In genomic region chr9:71942424-71942823, GRCm38 (mm10) we compare ENCODE assay signal across 22 mouse cellular contexts.
DNase-seq lines count a peak whose midpoint lies in the region; ATAC-seq and TF ChIP-seq lines count a peak whose summit lies in the region.
"Had no signal": no experiment of that assay in that cellular context is flagged by ENCODE, and none has a peak within 500 bp of the region (broad histone marks: within the 10 kb centered on the region; RNA-seq: fewer than 3 reads in every experiment).

No protein-coding gene starts in this region.

- no peak for TF ChIP-seq CTCF in intestine, postnatal 0 days (IDR thresholded peaks at IDR 0.05; ENCODE audit: low read depth)

- no peaks in the 10 kb centered on the region for H3K4me1 ChIP-seq in intestine, postnatal 0 days (replicated peaks; ENCODE audit: control insufficient read depth, insufficient read depth, low read length)
- H3K4me1 ChIP-seq in intestine, embryonic 15.5 days (replicated peaks) = no peaks in the 10 kb centered on the region
- H3K4me1 ChIP-seq: heart, embryonic 15.5 days had no signal

- H3K27ac ChIP-seq in intestine, postnatal 0 days (ENCODE audit: low read depth, low read length) = no peak overlapping the region
- no peak overlapping the region for H3K27ac ChIP-seq in intestine, embryonic 15.5 days
- H3K27ac ChIP-seq: embryonic facial prominence, embryonic 10.5 days; heart, embryonic 15.5 days; hindbrain, embryonic 14.5 days had no signal

- H3K4me3 ChIP-seq in intestine, postnatal 0 days (ENCODE audit: low read depth, low read length) = no peak overlapping the region
- no peak overlapping the region for H3K4me3 ChIP-seq in intestine, embryonic 15.5 days (replicated peaks)
- H3K4me3 ChIP-seq: embryonic facial prominence, embryonic 10.5 days; erythroblast, embryonic 14.5 days; forebrain, embryonic 15.5 days; heart, embryonic 15.5 days had no signal

- H3K36me3 ChIP-seq in intestine, postnatal 0 days (ENCODE audit: control insufficient read depth, insufficient read depth) = no peaks in the 10 kb centered on the region
- no peaks in the 10 kb centered on the region for H3K36me3 ChIP-seq in intestine, embryonic 15.5 days
- H3K36me3 ChIP-seq: forebrain, embryonic 15.5 days; heart, embryonic 15.5 days had no signal

- no peaks in the 10 kb centered on the region for H3K9me3 ChIP-seq in intestine, postnatal 0 days (ENCODE audit: control insufficient read depth)
- H3K9me3 ChIP-seq in intestine, embryonic 15.5 days = no peaks in the 10 kb centered on the region
- H3K9me3 ChIP-seq: embryonic facial prominence, embryonic 10.5 days; forebrain, embryonic 15.5 days; heart, embryonic 15.5 days had no signal

- no peak overlapping the region for H3K9ac ChIP-seq in intestine, postnatal 0 days (ENCODE audit: low read depth, low read length)
- H3K9ac ChIP-seq in intestine, embryonic 15.5 days = no peak overlapping the region
- H3K9ac ChIP-seq: forebrain, embryonic 15.5 days; heart, embryonic 15.5 days; hindbrain, embryonic 14.5 days had no signal

- H3K27me3 ChIP-seq in intestine, postnatal 0 days (replicated peaks; ENCODE audit: control insufficient read depth, insufficient read depth, low read length) = no peaks in the 10 kb centered on the region
- H3K27me3 ChIP-seq in intestine, embryonic 15.5 days (replicated peaks) = no peaks in the 10 kb centered on the region
- H3K27me3 ChIP-seq: forebrain, embryonic 15.5 days; heart, embryonic 15.5 days had no signal

- peak; percentile 50 for DNase-seq in 3134 (ENCODE audit: extremely low read depth, insufficient read length, low spot score)
- DNase-seq in Muller cell, postnatal 12 days (ENCODE audit: inconsistent ontology term) = peak; percentile 74
- DNase-seq in fibroblast of lung, adult 2 months (ENCODE audit: low read depth) = peak; percentile 15
- DNase-seq in adrenal gland, adult 8-10 months = no peak
- DNase-seq in adipocyte (ENCODE audit: low spot score) = no peak
- no peak for DNase-seq in gastrocnemius, adult 18-20 months (ENCODE audit: low spot score)
- DNase-seq: adrenal gland, postnatal 14 days; cerebellum, adult 18-20 months; cerebellum, adult 9-11 months; cerebellum, postnatal 36 days; gastrocnemius, postnatal 10 days; heart, adult 18-20 months; heart, postnatal 14 days had no signal

- no peak overlapping the region for H3K4me2 ChIP-seq in intestine, postnatal 0 days (replicated peaks; ENCODE audit: low read depth)
- H3K4me2 ChIP-seq in intestine, embryonic 15.5 days (replicated peaks) = no peak overlapping the region
- H3K4me2 ChIP-seq: forebrain, embryonic 15.5 days; heart, embryonic 11.5 days; heart, embryonic 15.5 days; hindbrain, embryonic 14.5 days had no signal

- ATAC-seq in intestine, postnatal 0 days = peak; percentile 46; the same call in 1 of the 2 replicates
- ATAC-seq in intestine, embryonic 15.5 days = no peak
- ATAC-seq: forebrain, embryonic 15.5 days; intestine, embryonic 16.5 days had no signal

Comparison
In these comparisons a context has a peak if more than half of its experiments do, and no peak if none do; other contexts are left out.
1. DNase-seq: peak in 3134 (single experiment), Muller cell, postnatal 12 days (single experiment) and fibroblast of lung, adult 2 months (single experiment); none in adrenal gland, adult 8-10 months (single experiment), adipocyte (single experiment) and gastrocnemius, adult 18-20 months (single experiment).